Mouse (Mus musculus) v-Abl transformed pro-B cells (cell line): ENCODE results near the gene Lims1.

Experiments used
- in situ Hi-C, 2 experiments: fragments of 400-800 bp; cut with MboI; formaldehyde crosslinking; loops; one replicate each; pipeline ENCODE4 v1.15.1; 2025; ENCODE audit not compliant: unreplicated experiment in 2 of 2

The Lims1 gene

DNA sequence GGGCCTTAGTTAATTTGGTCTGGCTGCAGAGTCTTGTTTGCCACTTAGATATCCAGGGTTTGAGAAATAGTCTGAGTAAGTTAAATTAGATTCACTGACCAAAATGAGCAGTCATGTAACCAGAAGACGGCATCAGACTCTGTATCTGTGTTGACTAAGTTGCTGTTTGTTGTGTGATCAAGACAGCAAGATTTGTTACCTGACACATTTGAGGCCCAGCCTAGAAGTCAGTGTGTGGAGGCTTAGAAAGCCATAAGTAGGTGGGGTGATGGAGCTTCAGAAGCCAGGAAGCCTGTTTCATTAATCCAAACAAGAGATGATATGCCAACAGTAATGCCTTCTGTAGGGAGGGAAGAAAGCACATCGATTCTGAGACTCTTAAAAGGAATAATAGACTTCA is 18.9 kb downstream of the Lims1 start:
- in situ Hi-C loops: no loop called here

DNA sequence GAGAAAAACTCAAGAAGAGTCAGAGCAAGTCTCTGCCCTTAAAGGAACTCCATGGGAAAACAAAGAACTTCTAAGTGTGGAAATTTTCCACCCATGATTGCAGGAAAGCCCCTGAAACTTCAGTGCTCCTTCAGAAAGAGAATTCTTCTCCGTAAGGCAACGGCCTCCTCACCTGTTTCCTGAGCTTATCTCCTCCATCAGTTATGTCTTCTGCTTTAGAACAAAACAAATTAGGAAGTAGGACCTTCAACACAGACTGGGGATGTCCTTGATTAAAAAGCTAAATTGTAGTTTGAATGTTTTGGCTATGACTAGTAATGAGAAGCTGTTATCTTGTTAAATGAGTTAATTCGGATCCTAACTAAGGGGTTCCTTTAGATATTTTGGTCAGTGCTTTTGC is 20.3 kb downstream of the Lims1 start:
- in situ Hi-C loops: no loop called here

DNA sequence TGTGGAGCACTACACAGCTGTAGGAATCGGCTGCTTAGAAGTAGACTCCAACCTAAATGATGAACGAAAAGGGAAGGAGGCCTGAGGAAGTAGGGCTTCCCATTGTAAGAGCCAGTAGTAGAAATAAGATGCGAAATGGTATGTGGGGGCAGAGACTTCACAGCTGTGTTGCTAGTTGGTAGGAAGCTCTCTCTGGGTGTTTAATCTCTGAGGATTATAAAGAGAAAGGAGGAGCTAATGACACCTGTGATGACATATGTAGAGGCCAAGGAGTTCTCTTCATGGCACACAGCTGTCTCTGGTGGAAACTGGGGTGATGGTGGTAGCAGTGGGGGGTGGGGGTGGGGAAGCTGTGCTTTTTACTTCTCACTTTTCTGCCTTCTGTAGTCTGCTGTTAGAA is 27.3 kb downstream of the Lims1 start:
- in situ Hi-C loops: loop anchor here (25.0 kb wide), 3 partner anchors 337 to 812 kb away; partner anchors contain the start of gene Edar (in 1 of the 2)

DNA sequence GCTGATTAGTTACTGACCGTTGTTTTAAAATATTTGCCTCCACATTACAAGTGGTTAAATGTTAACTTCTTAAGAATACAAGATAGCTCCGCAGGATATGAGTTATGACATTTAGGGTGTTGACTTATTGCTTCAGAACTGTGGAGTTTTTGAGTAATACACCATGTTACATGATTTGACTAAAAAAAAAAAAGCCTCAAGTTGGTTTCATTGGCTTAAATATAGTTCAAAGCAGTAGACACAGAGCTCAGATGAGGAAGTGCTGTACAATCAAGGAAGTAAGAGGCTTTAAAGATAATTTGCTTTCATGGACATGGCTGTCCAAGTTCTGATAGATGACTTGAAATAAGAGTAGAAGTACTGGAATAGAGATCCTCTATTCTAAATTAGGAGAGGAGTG is 28.4 kb downstream of the Lims1 start:
- in situ Hi-C loops: loop anchor here (25.0 kb wide), 3 partner anchors 336 to 811 kb away; partner anchors contain the start of gene Edar (in 1 of the 2)

DNA sequence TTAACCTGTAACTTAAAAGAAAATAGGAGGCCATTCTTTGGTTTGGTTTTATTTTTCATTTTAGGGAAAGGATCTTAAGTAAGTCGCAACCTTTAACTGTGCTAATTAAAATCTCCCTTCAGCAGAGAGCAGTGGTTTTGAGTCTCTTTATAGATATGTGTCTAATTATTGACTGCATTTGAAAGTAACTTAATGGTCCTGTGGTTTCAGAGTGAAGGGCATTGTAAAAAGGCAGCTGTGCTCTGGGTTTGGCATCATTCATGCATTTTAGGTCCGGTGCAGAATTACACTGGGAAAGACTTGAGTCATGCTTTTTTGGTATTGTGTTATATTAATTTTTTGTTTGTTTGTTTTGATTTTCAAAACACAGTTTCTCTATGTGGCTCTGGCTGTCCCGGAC is 29.1 kb downstream of the Lims1 start:
- in situ Hi-C loops: loop anchor here (25.0 kb wide), 3 partner anchors 335 to 810 kb away; partner anchors contain the start of gene Edar (in 1 of the 2)

DNA sequence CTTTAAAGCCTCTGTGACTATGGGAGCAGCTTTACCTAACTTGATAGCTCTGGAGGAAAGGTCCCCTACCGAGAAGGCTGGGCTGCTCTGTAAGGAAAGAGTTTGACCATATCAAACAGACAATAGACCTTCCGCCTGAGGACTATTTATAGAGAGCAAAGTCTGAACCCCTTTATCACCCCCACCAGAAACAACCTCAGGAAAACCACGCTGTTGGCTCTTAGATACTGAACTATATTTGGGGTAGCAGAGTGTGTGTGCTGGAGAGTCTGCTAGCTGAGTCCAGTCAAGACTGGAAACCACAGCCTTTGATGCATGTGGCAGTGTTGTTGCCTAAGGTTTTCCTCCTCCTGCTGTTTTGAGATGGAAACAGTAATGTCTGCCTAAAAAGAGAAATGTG is 31.3 kb downstream of the Lims1 start:
- in situ Hi-C loops: loop anchor here (25.0 kb wide), 3 partner anchors 333 to 808 kb away; partner anchors contain the start of gene Edar (in 1 of the 2)

DNA sequence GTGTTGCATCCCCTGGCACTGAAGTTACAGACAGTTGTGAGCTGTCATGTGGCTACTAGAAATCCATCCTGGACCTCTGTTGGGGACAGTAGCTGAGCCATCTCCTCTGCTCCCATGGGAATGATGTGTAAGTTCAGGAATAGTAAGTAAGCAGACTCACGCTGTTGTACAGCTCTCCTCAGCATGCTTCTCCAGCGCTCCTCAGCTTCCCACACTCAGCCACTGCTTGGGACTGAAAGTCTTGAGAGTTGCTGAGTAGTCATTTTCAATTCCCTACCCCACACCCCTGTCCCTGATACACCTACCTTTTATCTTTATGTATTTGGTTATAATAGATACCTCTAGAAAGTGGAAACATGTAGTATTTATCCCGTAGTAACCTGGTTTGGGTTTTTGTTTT is 33.2 kb downstream of the Lims1 start:
- in situ Hi-C loops: loop anchor here (5.0 to 25.0 kb wide), 6 partner anchors 34 to 806 kb away; partner anchors contain the start of genes Edar (in 1 of the 2) and Lims1 (in 1 of the 2)

DNA sequence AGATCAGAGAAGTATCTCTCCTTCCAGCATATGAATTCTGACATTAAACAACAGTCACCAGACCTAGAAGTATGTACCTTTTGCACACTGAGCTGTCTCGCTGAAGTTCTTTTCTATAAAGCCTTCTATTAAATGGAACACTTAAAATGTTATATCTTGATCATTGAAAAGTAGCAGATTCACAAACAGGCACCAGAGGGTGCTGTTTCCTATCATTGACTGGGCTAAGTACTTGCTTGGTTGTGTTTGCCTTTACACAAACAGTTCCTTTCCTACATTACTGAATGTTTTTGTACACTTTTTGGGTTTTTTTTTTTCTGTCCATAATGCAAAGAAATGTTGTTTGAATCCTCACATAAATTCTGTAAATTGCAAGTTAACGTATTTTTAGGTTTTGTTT is 35.9 kb downstream of the Lims1 start:
- in situ Hi-C loops: loop anchor here (5.0 to 25.0 kb wide), 6 partner anchors 37 to 803 kb away; partner anchors contain the start of genes Edar (in 1 of the 2) and Lims1 (in 1 of the 2)

DNA sequence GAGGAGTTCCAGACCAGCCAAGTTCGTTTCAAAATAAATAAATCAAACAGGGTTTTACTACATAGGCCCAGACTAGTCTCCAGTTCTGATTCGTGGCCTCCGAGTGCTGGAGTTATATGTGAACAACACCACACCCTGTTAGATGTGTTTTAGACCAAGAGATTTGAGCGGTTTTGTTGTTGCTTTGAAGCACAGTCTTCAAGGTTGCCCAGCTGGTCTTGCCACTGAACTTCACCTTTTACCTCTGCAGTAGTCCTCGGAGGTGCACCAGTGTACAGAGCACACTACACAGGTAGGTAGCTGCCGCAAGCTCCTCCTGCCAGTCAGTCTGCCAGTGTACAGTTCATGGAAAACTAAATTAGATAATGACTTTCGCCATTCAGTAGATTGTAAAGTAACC is 36.7 kb downstream of the Lims1 start:
- in situ Hi-C loops: loop anchor here (5.0 to 25.0 kb wide), 6 partner anchors 38 to 802 kb away; partner anchors contain the start of genes Edar (in 1 of the 2) and Lims1 (in 1 of the 2)

DNA sequence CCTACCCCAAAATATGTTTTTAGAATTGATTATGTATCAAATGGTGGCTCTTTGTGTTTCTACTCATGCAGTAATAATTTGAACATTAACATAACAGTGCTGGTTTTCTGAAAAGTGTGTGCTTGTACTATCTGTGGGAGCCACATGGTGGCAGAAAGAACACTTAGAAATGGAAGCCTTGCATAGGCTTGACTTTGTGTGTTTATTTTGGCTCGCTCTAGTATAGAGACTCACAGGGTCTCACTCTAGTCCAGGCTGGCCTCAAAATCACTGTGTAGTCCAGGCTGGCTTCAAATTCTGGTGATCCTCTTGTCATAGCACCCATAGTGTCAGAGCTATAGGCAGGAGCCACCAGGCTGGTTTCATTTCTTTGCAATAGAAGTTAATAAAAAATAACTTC is 39.5 kb downstream of the Lims1 start:
- in situ Hi-C loops: loop anchor here (25.0 kb wide), 3 partner anchors 325 to 800 kb away; partner anchors contain the start of gene Edar (in 1 of the 2)

DNA sequence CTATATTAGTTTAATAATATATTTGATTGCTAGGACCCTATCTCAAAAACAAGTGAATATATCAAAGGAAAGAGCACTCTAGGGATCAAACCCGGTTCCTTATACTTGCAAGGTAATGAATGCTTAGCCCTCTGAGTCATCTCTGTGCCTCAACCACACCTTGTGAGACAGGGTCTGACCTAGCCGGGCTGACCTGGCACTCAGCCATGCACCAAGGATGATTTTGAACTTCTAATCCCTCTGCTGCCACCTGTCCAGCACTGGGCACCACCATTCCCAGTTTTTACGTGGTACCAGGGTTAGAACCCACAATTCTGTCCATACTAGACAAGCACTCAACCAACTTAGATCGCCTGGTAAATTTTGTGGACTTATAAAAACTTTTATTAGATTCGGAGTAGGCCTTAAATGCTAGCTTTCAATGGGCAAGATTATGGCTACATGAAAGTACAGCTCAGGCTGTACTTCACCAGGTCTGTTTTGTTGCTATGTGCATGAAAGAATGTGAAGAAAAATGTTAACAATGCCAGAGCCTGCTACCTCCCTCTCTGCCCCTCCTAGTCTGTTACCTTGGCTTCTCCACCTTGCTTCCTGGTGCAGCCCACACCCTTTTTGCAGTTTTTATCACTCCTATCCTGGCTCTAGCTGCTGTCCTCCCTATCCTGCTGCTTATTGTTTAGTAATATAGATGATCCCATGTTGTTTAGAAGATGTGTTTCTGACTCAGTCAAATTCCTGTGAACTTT is 41.7 kb downstream of the Lims1 start:
- in situ Hi-C loops: loop anchor here (5.0 to 25.0 kb wide), 4 partner anchors 82 to 797 kb away; partner anchors contain the start of genes Edar (in 1 of the 2) and Ranbp2 (in 1 of the 2)

DNA sequence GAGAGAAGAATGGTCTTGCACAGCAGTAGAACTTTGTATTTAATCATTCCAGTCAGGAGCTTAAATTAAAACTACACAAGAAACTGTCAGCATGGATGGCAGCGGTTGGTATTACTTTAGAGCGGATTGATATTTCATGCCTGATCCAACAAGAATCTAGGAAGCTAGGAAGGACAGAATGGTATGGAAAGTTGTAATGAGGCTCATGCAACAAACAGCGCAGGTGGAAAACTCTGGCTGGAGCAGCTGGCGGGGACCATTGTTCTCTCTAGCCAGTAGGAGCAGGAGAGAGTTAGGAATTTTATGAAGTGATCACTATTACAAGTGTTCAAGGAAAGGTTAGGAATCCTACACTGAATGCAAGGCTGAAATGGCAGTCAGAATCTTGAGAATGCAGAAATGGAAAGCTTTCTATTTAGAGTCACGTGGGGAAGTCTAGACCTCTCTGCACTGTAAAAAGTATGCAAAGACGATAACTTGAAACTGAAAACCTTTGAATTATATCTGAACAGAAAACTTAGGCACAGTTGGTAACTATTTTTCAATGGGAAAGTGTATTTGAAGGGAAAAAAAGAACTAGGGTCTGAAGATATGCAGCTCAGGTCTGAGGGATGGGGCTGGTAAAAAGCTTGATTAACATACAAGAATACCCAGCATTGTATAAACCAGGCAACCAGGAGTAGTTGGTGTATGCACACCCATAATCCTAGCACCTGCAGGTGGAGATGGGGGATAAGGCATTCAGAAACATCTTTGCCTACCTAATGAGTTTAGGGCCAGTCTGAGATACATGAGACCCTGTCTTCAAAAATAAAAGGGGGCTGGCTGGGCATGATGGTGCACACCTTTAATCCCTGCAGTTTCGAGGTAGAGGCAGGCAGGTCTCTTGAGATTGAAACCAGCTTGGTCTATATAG is 45.8 kb downstream of the Lims1 start:
- in situ Hi-C loops: loop anchor here (5.0 to 25.0 kb wide), 4 partner anchors 78 to 793 kb away; partner anchors contain the start of genes Edar (in 1 of the 2) and Ranbp2 (in 1 of the 2)

DNA sequence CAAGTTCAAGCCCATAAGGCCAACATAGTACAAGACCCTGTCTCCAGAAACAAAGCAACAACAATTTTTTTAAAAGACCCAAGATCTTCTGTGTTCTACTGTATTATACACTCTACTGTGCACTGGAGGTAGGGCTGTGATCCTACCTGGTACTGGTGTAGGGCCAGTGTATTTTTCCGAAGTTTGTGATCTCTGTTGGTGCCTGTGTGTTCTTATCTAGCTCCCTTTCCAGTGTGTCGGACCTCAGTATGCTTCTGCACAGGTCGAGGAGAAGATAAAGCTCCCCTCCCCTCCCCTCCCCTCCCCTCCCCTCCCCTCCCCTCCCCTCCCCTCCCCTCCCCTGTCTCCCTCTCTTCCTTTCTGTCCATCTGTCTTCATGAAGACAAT is 46.4 kb downstream of the Lims1 start:
- in situ Hi-C loops: loop anchor here (5.0 to 25.0 kb wide), 4 partner anchors 78 to 793 kb away; partner anchors contain the start of genes Edar (in 1 of the 2) and Ranbp2 (in 1 of the 2)

DNA sequence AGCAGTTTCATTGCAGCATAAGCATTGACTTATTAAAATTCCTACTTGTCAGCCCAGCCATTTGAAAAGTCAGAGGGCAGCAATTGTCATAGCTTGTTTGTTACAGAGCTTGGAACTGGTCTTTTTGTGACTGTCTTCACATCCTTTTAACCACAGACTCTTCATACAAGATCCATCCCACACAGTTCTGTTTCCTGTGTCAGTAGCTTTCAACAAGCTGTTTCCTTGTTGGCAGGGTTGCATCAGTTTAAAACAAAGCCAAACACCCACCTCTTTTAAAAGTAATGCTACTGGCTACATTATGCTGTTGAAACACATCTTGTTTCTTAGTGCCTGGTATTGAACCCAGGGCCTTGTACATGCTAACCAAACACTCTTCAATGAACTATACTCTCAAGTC is 46.9 kb downstream of the Lims1 start:
- in situ Hi-C loops: loop anchor here (25.0 kb wide), 3 partner anchors 317 to 792 kb away; partner anchors contain the start of gene Edar (in 1 of the 2)

DNA sequence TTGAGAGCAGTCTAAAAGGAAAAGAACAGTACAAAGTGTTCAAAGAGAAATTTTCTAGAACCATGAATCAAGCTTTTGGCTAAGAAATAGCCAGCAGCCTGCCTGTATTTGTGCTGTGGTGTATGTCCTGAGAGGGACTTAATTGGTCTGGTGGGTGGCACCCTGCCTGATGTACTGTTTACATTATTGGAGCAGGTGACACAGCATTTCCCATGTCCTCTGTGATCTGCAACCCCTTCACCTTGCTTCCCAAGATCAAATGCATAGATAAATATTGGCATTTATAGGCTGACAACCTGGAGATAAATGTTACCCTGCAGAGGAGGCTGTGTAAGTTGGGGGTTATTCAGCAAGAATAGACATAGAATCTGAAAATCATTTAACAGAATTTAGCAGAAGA is 47.3 kb downstream of the Lims1 start:
- in situ Hi-C loops: loop anchor here (25.0 kb wide), 3 partner anchors 317 to 792 kb away; partner anchors contain the start of gene Edar (in 1 of the 2)

DNA sequence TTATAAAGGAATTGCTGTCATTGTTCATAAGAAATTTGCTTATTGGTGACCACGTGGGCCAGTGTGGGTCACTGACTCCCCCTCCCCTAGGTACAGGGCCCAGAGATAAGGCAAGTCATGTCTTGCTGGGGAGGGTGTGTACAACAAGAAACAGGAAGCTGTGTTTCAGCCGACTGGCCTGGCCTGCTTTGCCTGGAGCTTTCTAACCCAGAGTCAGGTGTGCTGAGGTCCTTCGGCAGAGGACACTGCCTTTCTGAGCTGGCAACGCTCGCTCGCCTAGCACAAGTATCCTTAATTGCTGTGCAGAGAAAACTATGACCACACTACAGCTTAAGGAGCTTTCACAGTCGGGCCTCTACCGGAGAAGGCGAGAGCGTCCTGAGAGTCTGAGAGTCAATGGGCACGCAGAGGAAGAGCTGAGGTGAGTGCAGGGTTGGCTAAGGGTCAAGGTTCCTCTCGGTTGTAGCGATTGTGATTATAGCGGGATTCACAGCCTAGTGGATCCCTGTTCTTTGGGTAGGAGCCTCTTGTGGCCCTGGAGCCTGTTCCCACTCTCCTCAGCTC is 48.1 kb downstream of the Lims1 start:
- in situ Hi-C loops: loop anchor here (25.0 kb wide), 3 partner anchors 316 to 791 kb away; partner anchors contain the start of gene Edar (in 1 of the 2)

DNA sequence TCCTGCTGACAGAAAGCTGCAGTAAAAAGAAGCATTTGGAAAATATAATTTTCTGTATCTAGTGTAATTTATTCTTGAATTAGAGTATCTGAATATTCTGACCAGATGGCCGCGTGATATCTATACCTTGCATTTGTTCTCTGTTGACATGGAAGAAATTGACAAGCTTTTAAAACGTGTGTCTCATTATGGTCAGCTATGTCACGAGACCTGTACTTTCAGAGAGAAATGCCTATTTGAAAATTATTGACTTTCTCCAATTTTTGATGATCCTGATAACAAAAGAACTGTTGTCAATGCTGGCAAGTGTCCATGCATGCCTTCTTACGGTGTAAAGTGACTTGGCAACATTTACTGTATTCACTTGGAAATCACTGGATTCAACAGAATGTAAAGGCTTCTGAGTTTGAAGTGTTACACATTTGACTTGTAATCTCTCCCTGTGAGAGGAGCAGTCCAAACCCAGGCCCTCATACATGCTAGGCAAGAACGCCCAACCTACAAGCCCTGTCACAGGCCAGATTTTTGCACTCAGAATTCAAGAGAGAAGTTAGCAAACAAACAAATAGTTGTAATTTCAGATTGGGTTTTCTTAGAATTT is 49.3 kb downstream of the Lims1 start:
- in situ Hi-C loops: loop anchor here (25.0 kb wide), 3 partner anchors 315 to 790 kb away; partner anchors contain the start of gene Edar (in 1 of the 2)

DNA sequence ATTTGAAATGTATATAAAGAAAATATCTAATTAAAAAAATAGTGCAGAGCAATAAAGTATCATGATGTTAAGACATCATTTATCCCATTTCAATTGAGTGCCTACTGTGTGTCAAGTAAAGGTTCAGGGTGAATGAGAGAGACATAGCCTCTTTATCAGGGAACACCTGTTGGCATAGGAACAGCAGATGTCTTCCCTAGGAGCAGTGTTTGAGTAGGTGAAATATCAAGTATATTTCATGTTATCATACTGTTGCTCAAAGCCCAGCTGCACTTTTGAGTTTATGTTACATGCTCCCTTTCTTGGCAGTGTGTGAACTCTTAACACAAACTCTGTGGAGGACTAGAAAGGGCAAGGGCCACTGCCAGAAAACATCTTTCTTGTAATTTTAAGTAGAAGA is 50.6 kb downstream of the Lims1 start:
- in situ Hi-C loops: loop anchor here (25.0 kb wide), 3 partner anchors 313 to 788 kb away; partner anchors contain the start of gene Edar (in 1 of the 2)

DNA sequence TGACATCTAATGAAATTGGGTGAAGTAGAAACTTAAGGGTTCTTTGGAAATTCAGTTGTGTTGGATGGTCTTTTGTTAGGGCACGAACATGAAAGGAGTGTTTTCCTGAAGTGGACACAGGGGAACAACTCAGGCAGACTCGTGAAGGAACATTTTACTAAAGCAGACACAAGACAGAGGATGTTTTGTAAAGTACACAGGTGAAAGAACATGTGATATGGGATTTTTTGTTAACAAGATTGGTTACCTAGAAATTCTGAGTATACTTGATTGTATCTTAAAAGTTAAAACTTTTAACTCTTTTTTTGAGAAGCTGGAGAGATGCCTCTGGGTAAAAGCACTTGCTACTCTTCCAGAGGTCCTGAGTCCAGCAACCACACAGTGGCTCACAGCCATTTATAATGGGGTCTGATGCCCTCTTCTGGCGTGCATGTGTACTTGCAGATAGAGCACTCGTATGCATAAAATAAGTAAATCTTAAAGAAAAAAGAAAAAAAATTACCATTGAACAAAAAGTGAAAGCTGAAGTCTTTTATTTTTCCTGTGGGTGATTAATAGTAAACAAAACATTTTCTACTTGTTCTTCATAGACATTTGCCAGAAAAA is 54.4 kb downstream of the Lims1 start:
- in situ Hi-C loops: no loop called here
